Mouse (Mus musculus): Measurements from ENCODE around the gene Henmt1.

The Henmt1 gene

DNA sequence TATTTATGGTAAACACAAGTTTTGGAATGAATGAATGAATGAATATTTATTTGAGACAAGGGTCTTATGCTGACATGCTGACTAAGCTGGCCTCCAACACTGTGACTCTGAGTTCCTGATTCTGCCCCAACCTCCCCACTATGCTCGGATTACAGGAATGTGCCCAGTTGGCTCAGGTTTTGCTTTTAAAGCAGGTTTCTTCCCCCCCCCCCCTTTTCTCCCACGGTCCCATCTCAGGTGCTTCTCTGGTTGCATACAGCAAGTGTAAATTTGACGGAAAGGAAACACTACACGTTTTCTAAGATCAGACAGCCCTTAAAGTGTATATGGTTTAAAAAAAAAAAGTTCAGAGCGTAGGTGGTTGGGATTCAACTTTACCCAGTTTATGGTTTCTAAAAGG is at the start of gene Henmt1:
Gene Henmt1 (plus strand): TSS at position 301 of the 400 bp plus-strand sequence.
- no peak for DNase-seq (ENCODE audit: low spot score)

DNA sequence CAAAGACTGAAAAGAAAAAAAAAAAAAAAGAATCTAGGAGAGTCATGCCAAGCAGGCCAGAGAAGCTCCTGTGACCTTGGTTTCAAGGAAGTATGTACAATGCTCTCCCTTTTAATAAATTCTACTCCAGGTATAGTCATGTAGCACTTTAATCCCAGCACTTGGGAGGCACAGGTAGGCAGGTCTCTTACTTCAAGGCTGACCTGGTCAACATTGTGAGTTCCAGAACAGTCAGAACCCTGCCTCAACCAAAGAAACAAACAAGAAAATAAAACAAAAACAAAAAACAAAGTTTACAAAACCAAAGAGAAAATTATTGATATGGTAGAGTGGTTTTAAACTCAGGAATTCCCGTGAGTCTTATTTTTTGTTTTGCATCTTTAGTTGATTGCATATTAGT is 49.8 kb upstream of the Henmt1 start, which contains the start of gene Fndc7:
Gene Fndc7 (minus strand): TSS at position 101 of the 400 bp plus-strand sequence.
- no peak for DNase-seq (ENCODE audit: low spot score)

GRCm38 (mm10) chr3:108892080-108892479 is 47.6 kb upstream of the Henmt1 start:
- no peak for DNase-seq (ENCODE audit: low spot score)

DNA sequence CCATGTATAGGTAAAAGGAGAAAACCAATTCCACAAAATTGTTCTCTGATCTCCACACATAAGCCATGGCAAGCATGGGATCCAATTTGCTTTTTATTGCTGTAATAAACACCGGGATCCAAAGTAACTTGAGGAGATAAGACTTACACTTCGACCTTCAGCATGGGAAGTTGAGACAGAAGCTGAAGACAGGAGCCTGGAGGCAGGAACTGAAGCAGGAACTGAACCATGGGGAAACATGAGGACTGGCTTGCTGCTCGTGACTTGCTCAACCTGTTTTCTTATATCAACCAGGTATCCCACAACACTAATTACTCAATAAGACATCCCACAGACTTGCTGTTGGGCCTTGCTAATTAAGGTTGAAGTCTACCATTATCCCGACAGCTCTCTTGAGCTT is 46.8 kb upstream of the Henmt1 start:
- DNase-seq (ENCODE audit: low spot score), result no peak

GRCm38 (mm10) chr3:108898640-108899039 is 41.0 kb upstream of the Henmt1 start:
- DNase-seq (ENCODE audit: low spot score), result no peak

- DNase-seq (ENCODE audit: low spot score), result peak; percentile 56
These were observed 39.5 kb upstream of the Henmt1 start for GRCm38 (mm10) chr3:108900147-108900546.

DNA sequence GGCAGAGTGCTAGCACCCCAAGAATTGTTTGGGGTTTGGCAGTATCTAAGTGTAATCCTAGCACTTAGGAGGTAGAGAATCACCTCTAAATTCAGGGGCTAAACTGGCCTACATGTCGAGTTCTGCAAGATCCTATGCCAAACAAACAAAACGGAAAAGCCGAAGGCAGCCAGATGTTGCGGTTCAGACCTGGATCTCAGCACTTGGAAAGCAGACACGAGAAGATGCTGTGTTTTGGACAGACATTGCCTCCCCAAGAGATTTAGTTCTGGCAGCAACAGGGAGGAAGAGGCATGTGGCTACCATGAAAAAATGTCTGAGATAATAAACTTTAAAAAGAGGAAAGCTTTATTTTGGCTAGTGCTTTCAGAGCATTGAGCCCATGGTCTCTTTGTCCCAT is 39.0 kb upstream of the Henmt1 start:
- no peak for DNase-seq (ENCODE audit: low spot score)

GRCm38 (mm10) chr3:108902038-108902437 is 37.6 kb upstream of the Henmt1 start:
- no peak for DNase-seq (ENCODE audit: low spot score)

DNA sequence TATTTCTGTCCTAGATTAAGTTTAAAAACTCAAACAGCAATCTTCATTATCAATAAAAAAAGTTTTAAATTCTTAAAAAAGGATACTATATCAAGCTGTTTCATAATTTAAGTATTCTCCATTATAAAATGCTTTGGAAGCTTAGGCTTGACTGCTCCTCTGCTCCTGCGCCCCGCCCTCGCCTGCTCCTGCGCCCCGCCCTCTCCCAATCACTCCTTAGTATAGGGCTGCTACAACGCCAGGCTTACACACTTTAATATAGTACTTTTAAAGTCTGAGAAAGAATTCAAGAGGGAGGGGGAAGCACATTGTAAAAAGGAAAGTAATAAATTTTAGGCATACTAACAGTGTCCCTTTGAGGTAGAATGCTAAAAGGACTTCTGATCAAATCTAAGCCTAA is 36.7 kb upstream of the Henmt1 start:
- no peak for DNase-seq (ENCODE audit: low spot score)

- DNase-seq (ENCODE audit: low spot score), result peak; percentile 14
These were observed 29.2 kb upstream of the Henmt1 start for GRCm38 (mm10) chr3:108910303-108911080.

DNA sequence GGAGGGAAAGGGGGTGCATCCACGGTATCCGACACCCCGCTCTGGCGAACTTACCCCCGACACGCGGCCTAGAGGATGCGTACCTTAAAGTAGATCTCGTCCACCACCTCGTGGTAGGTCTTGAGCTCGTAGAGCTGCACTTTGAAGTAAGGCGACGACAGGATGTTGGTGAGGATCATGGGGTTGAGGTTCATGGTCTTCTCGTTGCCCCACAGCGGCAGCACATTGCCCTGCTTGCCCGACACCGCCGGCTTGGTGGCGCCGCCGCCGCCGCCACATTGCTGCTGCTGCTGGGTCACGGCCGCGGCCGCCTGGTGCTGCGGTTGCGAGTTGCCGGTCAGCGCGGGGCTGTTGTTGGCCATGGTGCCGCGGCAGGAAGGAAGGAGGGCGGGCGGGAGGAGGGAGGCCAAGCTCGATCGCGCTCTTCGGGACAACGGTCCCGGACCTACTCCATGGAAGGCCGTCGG is 28.6 kb upstream of the Henmt1 start:
- DNase-seq (ENCODE audit: low spot score), result peak; percentile 74

DNA sequence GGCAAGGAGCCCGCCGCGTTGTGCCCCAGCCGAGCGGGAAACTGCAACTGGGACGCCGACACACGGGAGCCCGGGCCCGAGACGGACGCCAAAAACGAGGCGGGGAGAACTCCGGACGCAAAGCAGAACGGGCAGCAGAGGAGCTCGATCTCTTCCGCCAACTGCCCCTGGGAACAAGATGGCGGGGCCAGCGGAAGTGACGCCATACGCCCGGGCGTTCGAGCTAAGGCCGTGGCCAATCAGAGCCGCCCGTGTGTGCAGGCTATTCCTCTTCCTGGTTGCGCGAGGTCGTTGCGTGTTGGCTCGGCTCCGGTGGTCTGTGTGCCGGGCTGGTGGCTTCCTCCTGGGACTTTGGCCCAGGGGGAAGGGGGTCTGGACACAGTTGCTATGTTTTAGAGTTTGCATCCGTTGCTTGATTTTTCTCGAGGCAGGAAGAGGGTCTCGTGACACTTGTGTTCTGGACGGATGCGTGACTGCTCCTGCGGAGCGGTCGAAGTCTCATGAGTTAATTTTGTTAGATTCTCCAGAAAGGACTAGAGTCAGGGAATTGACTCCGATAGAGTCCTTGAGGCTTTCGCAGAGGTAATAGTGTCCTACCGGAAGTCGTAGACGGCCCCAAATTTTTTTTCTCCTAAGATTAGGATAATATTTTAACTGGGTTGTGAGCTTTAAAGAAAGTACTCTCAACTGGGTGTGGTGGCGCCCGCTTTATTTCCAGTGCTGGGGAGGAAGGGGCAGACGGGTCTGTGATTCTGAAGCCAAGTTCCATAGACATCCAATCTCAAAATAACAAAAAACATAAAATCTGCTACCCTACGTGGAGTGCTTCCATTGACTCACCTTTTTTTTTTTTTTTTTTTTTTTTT is 27.9 kb upstream of the Henmt1 start, which contains the start of gene Prpf38b:
Gene Prpf38b (minus strand): TSS at position 180 of the 866 bp plus-strand sequence.
- DNase-seq (ENCODE audit: low spot score), result peak; percentile 97

DNA sequence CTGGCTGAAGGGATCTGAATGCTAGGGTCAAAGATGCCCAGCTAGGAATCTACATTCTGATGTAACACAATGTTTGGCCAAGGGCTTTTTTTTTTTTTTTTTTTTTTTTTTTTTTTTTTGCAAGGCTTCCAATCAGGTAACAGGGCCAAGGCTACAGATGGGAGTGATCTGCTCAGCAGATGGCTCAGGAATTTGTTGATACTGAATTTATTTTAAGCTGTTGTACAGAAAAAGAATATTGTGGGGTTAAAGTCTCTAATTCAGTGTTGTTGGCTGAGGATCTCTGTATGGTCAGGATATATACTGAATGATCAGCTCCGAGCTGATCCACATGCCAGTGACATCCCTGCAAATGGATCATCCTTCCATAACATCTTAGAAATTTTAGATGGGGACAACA is 23.7 kb upstream of the Henmt1 start:
- no peak for DNase-seq (ENCODE audit: low spot score)

GRCm38 (mm10) chr3:108916857-108917256 is 22.8 kb upstream of the Henmt1 start:
- no peak for DNase-seq (ENCODE audit: low spot score)

GRCm38 (mm10) chr3:108917986-108918385 is 21.7 kb upstream of the Henmt1 start:
- DNase-seq (ENCODE audit: low spot score), result no peak

- no peak for DNase-seq (ENCODE audit: low spot score)
These were observed 20.8 kb upstream of the Henmt1 start for GRCm38 (mm10) chr3:108918852-108919251.

DNA sequence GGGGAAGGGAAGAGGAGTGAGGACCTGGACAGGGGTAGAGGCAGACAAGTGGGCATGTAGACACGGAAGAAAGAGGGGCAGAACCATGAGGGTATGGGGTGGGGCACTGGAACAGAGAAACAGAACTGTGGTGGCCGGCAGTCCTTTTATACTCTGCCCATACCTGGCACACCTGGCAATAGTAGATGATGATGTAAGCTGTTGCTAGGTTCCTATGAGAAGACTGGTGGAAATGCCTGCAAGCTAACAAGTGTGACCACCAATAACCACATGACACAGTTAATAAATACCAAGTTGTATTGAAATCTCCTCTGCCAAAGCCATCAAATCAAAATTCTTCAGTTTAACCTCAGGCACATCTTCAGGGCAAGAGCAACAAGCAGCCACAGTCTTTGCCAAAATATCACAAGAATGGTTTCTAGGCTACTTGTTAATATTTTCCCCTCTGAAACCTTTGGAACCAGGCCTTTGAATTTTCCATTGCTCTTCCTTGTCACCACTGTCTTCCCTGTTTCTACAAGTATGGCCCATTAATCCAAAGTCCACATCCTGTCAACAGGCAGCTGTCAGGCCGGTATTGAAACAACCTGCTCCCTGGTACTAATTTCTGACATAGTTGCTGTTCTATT is 19.1 kb upstream of the Henmt1 start:
- no peak for DNase-seq (ENCODE audit: low spot score)

DNA sequence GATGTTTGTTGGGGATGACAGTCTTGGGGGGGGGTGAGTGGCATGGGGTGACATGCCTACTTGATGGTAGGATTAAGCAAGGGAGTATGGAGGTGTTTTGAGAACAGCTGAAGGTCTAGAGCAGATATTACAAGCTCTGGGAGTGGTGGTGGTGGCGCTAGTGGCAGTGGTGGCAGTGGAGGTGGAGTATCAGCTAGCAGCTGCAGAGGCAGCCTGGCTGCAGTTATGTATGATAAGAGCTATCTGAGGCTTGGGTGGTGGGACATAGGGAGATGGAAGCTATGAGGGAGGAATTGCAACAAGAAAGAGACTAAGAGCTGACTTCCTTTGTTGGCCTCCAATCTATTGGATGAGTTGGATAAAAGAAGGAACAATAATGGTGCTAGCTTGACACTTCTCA is 17.9 kb upstream of the Henmt1 start:
- no peak for DNase-seq (ENCODE audit: low spot score)

DNA sequence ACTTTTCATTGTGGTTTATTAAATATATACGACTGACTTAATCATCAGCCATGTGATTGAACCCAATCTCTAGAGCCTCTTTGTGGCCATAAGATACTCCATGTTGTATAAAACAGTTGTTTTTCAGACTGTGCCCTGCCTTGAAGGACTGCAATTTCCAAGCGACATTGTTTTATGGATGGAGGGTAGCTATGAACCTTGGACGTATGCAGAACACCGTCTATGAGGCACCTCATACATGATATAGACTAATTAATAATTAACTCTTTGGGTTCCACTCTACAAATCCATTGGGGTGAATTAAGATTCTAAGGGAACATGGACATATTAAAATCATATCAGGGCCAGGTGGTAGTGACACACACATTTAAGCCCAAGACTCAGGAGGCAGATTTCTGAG is 14.0 kb upstream of the Henmt1 start:
- DNase-seq (ENCODE audit: low spot score), result no peak

DNA sequence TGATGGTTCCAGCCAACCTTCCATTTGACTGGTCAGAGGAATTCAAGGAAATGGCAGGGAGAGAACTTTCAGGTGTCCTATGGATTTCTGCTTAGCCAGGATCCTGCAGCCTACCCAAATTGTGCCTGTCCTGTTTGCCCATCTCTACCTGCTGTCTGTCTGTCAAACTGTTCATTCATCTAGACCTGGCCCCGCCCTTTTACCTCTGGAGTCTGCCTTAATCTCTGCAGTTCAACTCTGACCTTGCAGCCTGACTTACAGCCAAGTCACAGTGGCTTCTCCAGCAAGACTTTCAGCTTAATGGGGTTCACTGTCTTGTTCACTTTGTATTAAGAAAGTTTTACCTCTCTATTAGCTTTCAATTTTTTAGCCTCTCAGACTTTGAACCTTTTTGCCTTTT is 13.4 kb upstream of the Henmt1 start:
- no peak for DNase-seq (ENCODE audit: low spot score)

DNA sequence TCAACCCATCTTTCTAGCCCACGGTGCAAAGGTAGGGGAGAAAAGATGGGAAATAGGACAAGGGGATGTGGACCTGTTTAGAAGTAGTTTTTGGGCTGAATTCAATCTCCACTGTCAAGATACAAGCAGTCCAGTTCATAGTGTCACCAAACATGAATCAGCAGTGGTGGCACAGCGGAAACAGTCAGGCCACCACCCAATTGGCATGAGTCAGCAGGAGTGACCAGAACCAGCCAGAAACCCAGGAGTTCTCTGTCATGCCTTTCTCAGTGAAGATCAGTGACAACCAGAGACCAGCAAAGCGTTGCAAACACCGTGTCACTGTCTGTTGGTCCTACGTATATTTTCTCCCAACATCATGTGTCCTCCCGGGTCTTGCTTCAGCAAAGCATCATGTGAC is 6.1 kb upstream of the Henmt1 start:
- no peak for DNase-seq (ENCODE audit: low spot score)

DNA sequence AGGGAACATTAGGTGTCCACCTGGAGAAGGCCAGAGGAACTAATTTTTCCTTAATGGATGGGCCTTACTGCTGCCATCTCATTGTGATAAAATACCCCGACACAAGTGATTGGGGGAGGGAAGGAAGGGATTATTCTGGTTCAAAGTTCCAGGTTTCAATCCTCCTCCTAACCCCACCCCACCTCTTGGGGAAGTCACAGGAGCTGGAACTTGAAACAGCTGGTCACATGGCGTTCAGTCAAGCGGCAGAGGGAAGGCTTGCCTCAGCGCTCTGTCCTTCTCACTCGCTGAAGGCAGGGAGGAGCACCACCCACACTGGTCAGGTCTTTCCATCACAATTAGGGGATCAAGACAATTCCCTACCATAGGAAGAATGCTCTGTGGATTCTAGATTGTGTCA is 982 bp upstream of the Henmt1 start:
- no peak for DNase-seq (ENCODE audit: low spot score)
